Mouse (Mus musculus) NIH3T3 (cell line): Measurements from ENCODE around the gene Wfdc11.
"Not testable (repeated sequence)": the region's sequence is repeated elsewhere in the genome, so short reads cannot be mapped to it uniquely, and the experiment has no call there.

Source experiments
- DNase-seq: peaks from one replicate; pipeline ENCODE4 v3.0.0-alpha.2; 2012; ENCODE audit warnings: low read depth

Gene Wfdc11

DNA sequence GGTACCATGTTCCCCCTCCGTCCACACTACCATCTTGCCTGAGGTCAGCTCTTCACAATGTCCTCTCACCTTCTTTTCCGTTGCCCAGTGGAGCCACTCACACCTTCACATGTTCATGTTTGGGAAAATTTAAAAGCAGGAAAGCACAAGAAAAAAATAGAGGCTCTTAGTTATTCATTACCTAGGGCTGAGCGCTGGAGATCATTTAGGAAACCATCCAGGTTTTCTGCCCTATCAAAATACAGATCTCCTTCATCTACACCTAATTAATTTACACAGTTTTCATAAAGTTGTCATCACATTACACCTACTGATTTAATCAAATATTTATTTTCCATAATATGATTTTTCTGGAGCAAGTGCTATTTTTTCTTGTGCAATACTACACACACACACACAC, 35.2 kb downstream of the Wfdc11 start, which contains the start of gene Wfdc16:
Gene Wfdc16, minus strand, starts transcription at position 101 of the 400 bp plus-strand sequence.
- DNase-seq = no peak

DNA sequence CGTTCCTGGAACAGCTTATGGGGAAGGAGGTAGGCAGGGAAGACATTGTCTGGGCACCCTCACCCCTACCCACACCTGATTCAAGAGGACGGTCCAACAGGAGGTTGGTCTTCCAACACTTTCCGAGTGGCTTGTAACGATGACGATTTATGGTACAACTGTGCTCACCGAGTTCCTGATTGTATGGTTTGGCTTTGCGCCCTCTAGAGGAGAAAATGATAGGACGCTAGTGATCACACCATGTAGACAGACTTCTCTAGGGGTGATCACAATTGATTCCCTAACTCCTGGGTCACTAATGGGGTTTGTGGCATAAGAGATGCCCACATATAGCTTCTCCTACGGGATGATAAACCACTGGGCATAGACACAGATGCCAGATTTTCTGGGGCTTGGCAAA, 38.6 kb downstream of the Wfdc11 start:
- no peak for DNase-seq

DNA sequence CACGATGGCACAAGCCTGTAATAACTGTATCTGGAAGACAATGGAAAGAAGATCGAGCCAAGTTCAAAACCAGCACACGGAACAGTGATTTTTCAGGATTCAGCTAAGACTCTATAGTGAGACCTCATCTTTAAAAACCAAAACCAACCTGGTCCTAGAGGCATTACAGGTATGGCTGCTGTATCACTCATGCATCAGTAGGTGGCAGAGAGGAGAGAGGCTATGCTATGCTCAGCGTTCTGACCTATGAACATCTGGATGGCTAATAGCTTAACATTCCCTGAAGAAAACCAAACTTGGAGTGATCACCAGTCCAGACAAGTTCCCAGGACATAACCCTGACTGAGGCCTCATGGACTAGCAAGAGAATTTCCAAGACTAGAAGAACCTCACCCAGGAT, 52.1 kb downstream of the Wfdc11 start:
- DNase-seq = no peak

DNA sequence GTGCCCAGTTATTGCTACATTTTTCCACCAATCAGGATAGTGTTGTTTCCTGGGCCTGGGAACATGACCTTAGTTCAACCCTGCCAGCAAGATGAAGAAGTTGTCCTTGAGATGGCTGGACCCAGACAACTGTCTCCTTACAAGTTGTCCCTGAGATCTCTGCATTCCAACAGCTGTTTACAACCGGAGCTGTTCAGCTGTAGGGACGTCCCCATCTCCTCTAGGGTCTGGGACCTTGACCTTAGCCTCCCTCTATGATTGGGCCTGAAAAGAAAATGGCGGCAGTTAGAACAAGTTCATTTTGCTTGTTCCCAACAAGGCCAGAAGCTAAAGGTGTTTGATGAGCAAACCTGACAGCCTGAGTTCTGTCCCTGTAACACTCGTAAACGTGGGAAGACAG, 54.8 kb downstream of the Wfdc11 start:
- no peak for DNase-seq

DNA sequence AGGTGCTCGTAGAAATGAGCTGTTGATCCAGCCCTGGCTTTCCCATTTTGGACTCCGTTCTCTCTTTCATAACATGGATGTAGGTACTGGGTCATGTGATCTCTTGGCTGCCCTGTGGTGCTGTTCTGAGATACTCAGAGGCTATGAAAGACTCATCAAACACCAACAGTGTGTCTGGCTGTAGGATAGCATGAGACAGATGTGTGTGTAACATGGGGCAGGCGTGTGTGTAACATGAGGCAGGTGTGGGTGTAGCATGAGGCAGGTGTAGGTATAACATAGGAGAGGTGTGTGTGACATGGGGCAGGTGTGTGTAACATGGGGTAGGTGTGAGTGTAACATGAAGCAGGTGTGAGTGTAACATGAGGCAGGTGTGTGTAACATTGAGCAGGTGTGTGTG, 58.5 kb downstream of the Wfdc11 start:
- DNase-seq = no peak

DNA sequence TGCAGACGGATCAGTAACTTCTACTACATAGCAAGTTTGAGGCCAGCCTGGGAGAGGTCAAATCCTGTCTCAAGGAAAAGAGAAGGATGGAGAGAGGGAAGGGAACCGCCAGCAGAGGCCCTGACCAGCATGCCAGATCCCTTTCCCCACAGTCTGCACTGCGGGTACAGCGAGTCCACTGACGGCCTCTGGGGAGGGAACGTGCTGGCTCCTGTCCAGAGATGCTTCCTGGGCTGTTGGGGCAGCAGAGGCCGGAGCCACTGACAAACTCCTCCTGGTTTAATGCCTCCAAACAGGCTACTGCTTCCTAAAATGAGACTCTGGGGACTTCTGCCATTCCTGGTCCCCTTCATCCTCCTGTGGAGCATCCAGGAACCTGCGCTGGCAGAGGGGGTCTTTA, 60.4 kb downstream of the Wfdc11 start, which contains the start of the genes Wfdc6b and Wfdc8:
Gene Wfdc6b, plus strand, starts transcription at position 52 of the 400 bp plus-strand sequence.
Gene Wfdc8, minus strand, starts transcription at position 156 of the 400 bp plus-strand sequence.
- not testable (repeated sequence) for DNase-seq
